Mouse (Mus musculus) limb, embryonic 13.5 days (tissue): ENCODE results near the gene Gpn3. TPM values are rescaled to one million over a fixed set of nuclear protein-coding genes. Genes with fewer than 3 reads are reported as not detected.

Experiments used
- ATAC-seq: fragments of 200-750 bp; cut with Nextera tagmentation; 2 replicates; pipeline ENCODE4 v1.8.0; 2017; ENCODE audit warnings: low read depth, moderate number of reproducible peaks, moderate TSS enrichment; ENCODE audit not compliant: low FRiP score
- H3K27ac ChIP-seq: fragments of 300-500 bp; sonication (generic); 2 replicates; pipeline ENCODE4 v1.5.1; 2015; ENCODE audit warnings: inconsistent platforms, mild to moderate bottlenecking, moderate library complexity
- H3K27me3 ChIP-seq: fragments of 300-500 bp; sonication (generic); 2 replicates; pipeline ENCODE4 v1.6.1; 2015; ENCODE audit warnings: mild to moderate bottlenecking, inconsistent platforms
- H3K36me3 ChIP-seq: fragments of 300-500 bp; sonication (generic); 2 replicates; pipeline ENCODE4 v1.6.1; 2015; ENCODE audit warnings: inconsistent platforms, mild to moderate bottlenecking, moderate library complexity
- H3K4me1 ChIP-seq: fragments of 300-500 bp; sonication (generic); 2 replicates; pipeline ENCODE4 v1.6.1; 2015; ENCODE audit warnings: inconsistent platforms
- H3K4me2 ChIP-seq: fragments of 300-500 bp; sonication (generic); replicated peaks from 2 replicates; pipeline ENCODE4 v1.6.1; 2015; ENCODE audit warnings: inconsistent platforms, mild to moderate bottlenecking, moderate library complexity
- H3K4me3 ChIP-seq: fragments of 300-500 bp; sonication (generic); 2 replicates; pipeline ENCODE4 v1.5.1; 2015; ENCODE audit warnings: moderate library complexity, mild to moderate bottlenecking, inconsistent platforms
- H3K9ac ChIP-seq: fragments of 300-500 bp; sonication (generic); 2 replicates; pipeline ENCODE4 v1.6.1; 2015; ENCODE audit warnings: mild to moderate bottlenecking, inconsistent platforms
- H3K9me3 ChIP-seq: fragments of 300-500 bp; sonication (generic); 2 replicates; pipeline ENCODE4 v1.6.1; 2016; ENCODE audit warnings: inconsistent platforms
- WGBS: fragments of 180-500 bp; shearing (Covaris S2); methylation state at CpG from one replicate; pipeline ENCODE4 v1.1.7; 2015; 5-methylcytosine and 5-hydroxymethylcytosine counted together
- polyA plus RNA-seq: library from polyadenylated mRNA; unstranded; fragments of >200 nt; fragmentation: Nextera tagmentation; extraction: Ambion mirVana; gene quantifications from 2 replicates; pipeline ENCODE4 v1.2.1, GENCODE M21; 2015

Gene Gpn3
- polyA plus RNA-seq, 1 experiment from 2014 or later = 78.2 TPM

- Histone ChIP-seq H3K4me1 (peaks cover 12% of the 10 kb centered on the region), H3K27me3 (no peaks in the 10 kb centered on the region), H3K4me2 (peak within 1 kb of the TSS; percentile 82), H3K27ac (peak within 1 kb of the TSS; percentile 55; the same call in 1 of the 2 replicates), H3K9me3 (no peaks in the 10 kb centered on the region), H3K4me3 (peak within 1 kb of the TSS; percentile 98), H3K36me3 (peaks cover 15% of the 10 kb centered on the region; the same call in 1 of the 2 replicates), H3K9ac (peak within 1 kb of the TSS; percentile 92)
- under 1% methylated on average over 51 of the region's 51 CpGs for WGBS
- ATAC-seq = peak; percentile 92
Observed at GRCm38 (mm10) chr5:122353807-122354491, 17.7 kb upstream of the Gpn3 start, which contains the start of the genes Rad9b and Vps29. Gene Rad9b (minus strand): TSS chr5:122354233. Gene Vps29 (plus strand): TSS chr5:122354369.

GRCm38 (mm10) chr5:122354492-122355067, 17.1 kb upstream of the Gpn3 start:
- Histone ChIP-seq H3K4me3 (peak overlapping the region; percentile 98), H3K9me3 (no peaks in the 10 kb centered on the region), H3K4me1 (peaks cover 12% of the 10 kb centered on the region), H3K27me3 (no peaks in the 10 kb centered on the region), H3K27ac (peak overlapping the region; percentile 44; the same call in 1 of the 2 replicates), H3K36me3 (peaks cover 18% of the 10 kb centered on the region; the same call in 1 of the 2 replicates), H3K9ac (peak overlapping the region; percentile 92), H3K4me2 (peak overlapping the region; percentile 82)
- ATAC-seq = peak; percentile 70
- 0% methylated on average over 54 of the region's 57 CpGs for WGBS

GRCm38 (mm10) chr5:122372192-122372769, 605 bp downstream of the Gpn3 start, which contains the start of gene Fam216a:
Gene Fam216a (minus strand): TSS chr5:122372364.
- peak; percentile 95 for ATAC-seq
- Histone ChIP-seq H3K4me2 (peak within 1 kb of the TSS; percentile 75), H3K27me3 (no peaks in the 10 kb centered on the region), H3K9ac (peak within 1 kb of the TSS; percentile 86), H3K9me3 (no peaks in the 10 kb centered on the region), H3K27ac (peak within 1 kb of the TSS; percentile 95), H3K4me1 (peaks cover 21% of the 10 kb centered on the region), H3K4me3 (peak within 1 kb of the TSS; percentile 79), H3K36me3 (peaks cover 52% of the 10 kb centered on the region)
- under 1% methylated on average over 52 of the region's 53 CpGs for WGBS

DNA sequence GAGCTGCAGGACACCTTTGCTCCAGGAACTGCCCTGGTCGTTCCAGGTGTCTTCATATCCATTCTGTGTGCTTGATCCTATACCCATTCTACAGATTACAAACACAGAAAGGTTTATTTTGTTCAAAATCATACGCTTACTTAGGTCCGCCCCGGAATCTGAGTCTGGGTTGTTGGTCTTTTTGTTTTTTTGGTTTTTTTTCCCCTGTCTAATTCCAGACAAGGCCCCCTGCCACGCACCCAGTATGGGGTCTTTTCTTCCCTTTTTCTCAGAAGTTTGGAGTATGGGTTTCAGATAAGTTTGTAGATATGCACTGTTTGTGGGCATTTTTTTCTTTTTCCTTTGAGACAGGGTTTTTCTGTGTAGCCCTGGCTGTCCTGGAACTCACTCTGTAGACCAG, 1.2 kb downstream of the Gpn3 start:
- peak overlapping the region; percentile 74; the same call in 1 of the 2 replicates for H3K27ac ChIP-seq
- H3K27me3 ChIP-seq = no peaks in the 10 kb centered on the region
- 9% methylated on average over 5 of the region's 5 CpGs for WGBS
- ATAC-seq = no peak
- peaks cover 47% of the 10 kb centered on the region for H3K36me3 ChIP-seq
- H3K4me1 ChIP-seq = peaks cover 21% of the 10 kb centered on the region
- H3K9ac ChIP-seq = peak overlapping the region; percentile 80
- H3K4me3 ChIP-seq = peak overlapping the region; percentile 79
- no peaks in the 10 kb centered on the region for H3K9me3 ChIP-seq
- peak overlapping the region; percentile 75 for H3K4me2 ChIP-seq

GRCm38 (mm10) chr5:122377101-122377833, 5.6 kb downstream of the Gpn3 start:
- 93% methylated on average over 4 of the region's 4 CpGs for whole genome bisulfite sequencing
- Histone ChIP-seq H3K27ac (no peak overlapping the region), H3K4me3 (no peak overlapping the region), H3K4me2 (no peak overlapping the region), H3K9me3 (no peaks in the 10 kb centered on the region), H3K27me3 (no peaks in the 10 kb centered on the region), H3K9ac (no peak overlapping the region), H3K4me1 (peaks cover 12% of the 10 kb centered on the region), H3K36me3 (peaks cover 68% of the 10 kb centered on the region)
- ATAC-seq = no peak

GRCm38 (mm10) chr5:122378171-122378570, 6.5 kb downstream of the Gpn3 start:
- H3K9ac ChIP-seq = no peak overlapping the region
- no peak overlapping the region for H3K27ac ChIP-seq
- no peak overlapping the region for H3K4me3 ChIP-seq
- 96% methylated on average over 12 of the region's 12 CpGs for WGBS
- H3K36me3 ChIP-seq = peaks cover 75% of the 10 kb centered on the region
- no peaks in the 10 kb centered on the region for H3K9me3 ChIP-seq
- H3K27me3 ChIP-seq = no peaks in the 10 kb centered on the region
- H3K4me2 ChIP-seq = no peak overlapping the region
- no peak for ATAC-seq
- peaks cover 8% of the 10 kb centered on the region for H3K4me1 ChIP-seq

GRCm38 (mm10) chr5:122379374-122380155, 7.9 kb downstream of the Gpn3 start:
- H3K4me2 ChIP-seq = no peak overlapping the region
- no peak overlapping the region for H3K9ac ChIP-seq
- no peak overlapping the region for H3K27ac ChIP-seq
- peaks cover 65% of the 10 kb centered on the region for H3K36me3 ChIP-seq
- no peaks in the 10 kb centered on the region for H3K9me3 ChIP-seq
- H3K4me1 ChIP-seq = no peaks in the 10 kb centered on the region
- H3K4me3 ChIP-seq = no peak overlapping the region
- WGBS = 62% methylated on average over 11 of the region's 11 CpGs
- no peaks in the 10 kb centered on the region for H3K27me3 ChIP-seq
- peak; percentile 57; the same call in 1 of the 2 replicates for ATAC-seq

- H3K27ac ChIP-seq = no peak overlapping the region
- 89% methylated on average over 5 of the region's 5 CpGs for WGBS
- H3K4me2 ChIP-seq = no peak overlapping the region
- no peak overlapping the region for H3K9ac ChIP-seq
- peaks cover 7% of the 10 kb centered on the region for H3K4me1 ChIP-seq
- no peak overlapping the region for H3K4me3 ChIP-seq
- peaks cover 7% of the 10 kb centered on the region for H3K36me3 ChIP-seq
- no peaks in the 10 kb centered on the region for H3K9me3 ChIP-seq
- no peaks in the 10 kb centered on the region for H3K27me3 ChIP-seq
- no peak for ATAC-seq
Observed at GRCm38 (mm10) chr5:122390006-122390405, 18.3 kb downstream of the Gpn3 start.

GRCm38 (mm10) chr5:122390671-122391070, 19.0 kb downstream of the Gpn3 start:
- no peak overlapping the region for H3K27ac ChIP-seq
- H3K36me3 ChIP-seq = peaks cover 11% of the 10 kb centered on the region
- ATAC-seq = no peak
- H3K4me2 ChIP-seq = no peak overlapping the region
- no peaks in the 10 kb centered on the region for H3K9me3 ChIP-seq
- no peak overlapping the region for H3K9ac ChIP-seq
- peaks cover 7% of the 10 kb centered on the region for H3K4me1 ChIP-seq
- H3K4me3 ChIP-seq = no peak overlapping the region
- H3K27me3 ChIP-seq = no peaks in the 10 kb centered on the region

GRCm38 (mm10) chr5:122391178-122391785, 19.6 kb downstream of the Gpn3 start:
- H3K9ac ChIP-seq = no peak overlapping the region

DNA sequence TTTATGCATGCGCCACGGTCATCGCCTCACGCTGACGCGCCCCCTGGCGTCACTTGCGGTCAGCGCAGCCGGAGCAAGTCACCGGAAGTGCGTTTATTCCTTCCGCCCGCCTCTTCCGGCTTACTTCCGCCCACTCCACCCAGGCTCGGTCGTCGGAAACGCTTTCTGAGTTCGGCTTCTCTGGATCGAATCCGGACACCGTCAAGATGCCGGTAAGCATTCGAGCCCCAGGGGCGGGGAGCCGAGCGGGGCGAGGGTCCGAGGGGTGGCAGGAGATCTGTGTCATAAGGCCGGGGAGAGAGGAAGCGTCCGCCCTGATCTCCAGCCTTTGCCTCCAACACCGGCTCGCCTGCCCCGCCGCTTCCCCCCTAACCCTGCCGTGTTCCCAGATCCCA, 20.1 kb downstream of the Gpn3 start, which contains the start of gene Arpc3:
Gene Arpc3, plus strand, starts transcription at position 93 of the 395 bp plus-strand sequence.
- peak; percentile 91 for ATAC-seq
- H3K9me3 ChIP-seq = no peaks in the 10 kb centered on the region
- no peak within 1 kb of the TSS for H3K27ac ChIP-seq
- H3K4me2 ChIP-seq = peak within 1 kb of the TSS; percentile 80
- H3K36me3 ChIP-seq = peaks cover 15% of the 10 kb centered on the region
- peak within 1 kb of the TSS; percentile 87 for H3K9ac ChIP-seq
- under 1% methylated on average over 39 of the region's 39 CpGs for WGBS
- no peaks in the 10 kb centered on the region for H3K27me3 ChIP-seq
- H3K4me3 ChIP-seq = peak within 1 kb of the TSS; percentile 84
- peaks cover 7% of the 10 kb centered on the region for H3K4me1 ChIP-seq

More at GRCm38 (mm10) chr5:122391178-122391785, 19.6 kb downstream of the Gpn3 start:
- Histone ChIP-seq H3K9me3 (no peaks in the 10 kb centered on the region), H3K4me2 (peak overlapping the region; percentile 35), H3K4me1 (peaks cover 7% of the 10 kb centered on the region), H3K27ac (no peak overlapping the region), H3K4me3 (peak overlapping the region; percentile 84), H3K27me3 (no peaks in the 10 kb centered on the region), H3K36me3 (peaks cover 11% of the 10 kb centered on the region)
- 54% methylated on average over 16 of the region's 16 CpGs for WGBS
- ATAC-seq = 0 out of 2 replicates have a peak, but pooled peaks have one; percentile 28
